30 mouse cellular contexts compared by ENCODE assay signal in genomic region chr9:103063591-103063990, GRCm38 (mm10).
"Had no signal": no experiment of that assay in that cellular context is flagged by ENCODE, and none has a peak within 500 bp of the region (broad histone marks: within the 10 kb centered on the region; RNA-seq: fewer than 3 reads in every experiment).

No protein-coding gene starts in this region.

- ATAC-seq: liver, postnatal 0 days; lung, postnatal 0 days; midbrain, embryonic 13.5 days; midbrain, embryonic 15.5 days; midbrain, embryonic 16.5 days had no signal

- DNase-seq: left cerebral cortex, postnatal 4 days; liver; liver, embryonic 13.5 days; liver, postnatal 0 days; lung, adult 18-20 months; lung, adult 2 months; lung, embryonic 14.5 days; lung, postnatal 10 days; lung, postnatal 14 days; lung, postnatal 36 days; lung, postnatal 4 days had no signal

- H3K4me3 ChIP-seq: left cerebral cortex, adult 2 months; limb, embryonic 10.5 days; limb, embryonic 12.5 days; limb, embryonic 13.5 days; limb, embryonic 15.5 days; liver, embryonic 13.5 days; liver, embryonic 15.5 days; lung, embryonic 15.5 days; megakaryocyte, embryonic 14.5 days; midbrain, embryonic 10.5 days; midbrain, embryonic 12.5 days; midbrain, embryonic 13.5 days; midbrain, embryonic 15.5 days; myocyte; neural tube, embryonic 12.5 days had no signal

- H3K4me1 ChIP-seq: limb, embryonic 12.5 days; liver, embryonic 13.5 days; liver, embryonic 15.5 days; lung, embryonic 15.5 days; megakaryocyte, embryonic 14.5 days; midbrain, embryonic 10.5 days; midbrain, embryonic 12.5 days; midbrain, embryonic 13.5 days; midbrain, embryonic 15.5 days; neural tube, embryonic 12.5 days had no signal

- H3K9me3 ChIP-seq: limb, embryonic 10.5 days; limb, embryonic 12.5 days; limb, embryonic 13.5 days; limb, embryonic 15.5 days; liver, embryonic 13.5 days; liver, embryonic 15.5 days; lung, embryonic 15.5 days; midbrain, embryonic 10.5 days; midbrain, embryonic 12.5 days; midbrain, embryonic 13.5 days; midbrain, embryonic 15.5 days; neural tube, embryonic 12.5 days had no signal

- H3K36me3 ChIP-seq: limb, embryonic 10.5 days; limb, embryonic 12.5 days; limb, embryonic 13.5 days; limb, embryonic 15.5 days; liver, embryonic 13.5 days; liver, embryonic 15.5 days; lung, embryonic 15.5 days; midbrain, embryonic 10.5 days; midbrain, embryonic 12.5 days; midbrain, embryonic 13.5 days; midbrain, embryonic 15.5 days; neural tube, embryonic 12.5 days had no signal

- H3K27me3 ChIP-seq: limb, embryonic 12.5 days; limb, embryonic 13.5 days; limb, embryonic 15.5 days; liver, embryonic 13.5 days; liver, embryonic 15.5 days; lung, embryonic 15.5 days; midbrain, embryonic 12.5 days; midbrain, embryonic 13.5 days; midbrain, embryonic 15.5 days; neural tube, embryonic 12.5 days had no signal

- H3K4me2 ChIP-seq: limb, embryonic 12.5 days; limb, embryonic 13.5 days; limb, embryonic 15.5 days; liver, embryonic 11.5 days; liver, embryonic 13.5 days; liver, embryonic 15.5 days; lung, embryonic 14.5 days; lung, embryonic 15.5 days; midbrain, embryonic 12.5 days; midbrain, embryonic 13.5 days; midbrain, embryonic 15.5 days; neural tube, embryonic 12.5 days had no signal

- H3K9ac ChIP-seq: limb, embryonic 12.5 days; limb, embryonic 13.5 days; limb, embryonic 15.5 days; liver, embryonic 13.5 days; liver, embryonic 14.5 days; liver, embryonic 15.5 days; liver, postnatal 0 days; lung, embryonic 14.5 days; lung, embryonic 15.5 days; midbrain, embryonic 12.5 days; midbrain, embryonic 13.5 days; midbrain, embryonic 15.5 days; neural tube, embryonic 12.5 days had no signal

- H3K27ac ChIP-seq: left cerebral cortex, adult 2 months; limb, embryonic 10.5 days; limb, embryonic 12.5 days; limb, embryonic 13.5 days; limb, embryonic 15.5 days; liver, embryonic 13.5 days; liver, embryonic 14.5 days; liver, embryonic 15.5 days; lung, embryonic 15.5 days; macrophage; midbrain, embryonic 10.5 days; midbrain, embryonic 12.5 days; midbrain, embryonic 13.5 days; midbrain, embryonic 15.5 days; neural tube, embryonic 12.5 days had no signal
